Mouse (Mus musculus) brain, embryonic 14.5 days (tissue): ENCODE measurements around the gene Gm17079. TPM values are rescaled to one million over a fixed set of nuclear protein-coding genes. Genes with fewer than 3 reads are reported as not detected.
"Not testable (repeated sequence)": the region's sequence is repeated elsewhere in the genome, so short reads cannot be mapped to it uniquely, and the experiment has no call there.

ENCODE experiments used
- DNase-seq: peaks from one replicate; pipeline ENCODE4 v3.0.0-alpha.2; 2011; ENCODE audit warnings: low read depth
- CTCF ChIP-seq: fragments of 200-500 bp; IDR thresholded peaks from 2 replicates; pipeline ENCODE4 v1.5.1; 2012; ENCODE audit warnings: inconsistent platforms, mild to moderate bottlenecking, moderate library complexity, borderline replicate concordance; ENCODE audit not compliant: insufficient read depth, insufficient read length; ENCODE audit errors: extremely low read depth
- POLR2A ChIP-seq: fragments of 200-500 bp; IDR thresholded peaks from 2 replicates; pipeline ENCODE4 v1.6.1; 2012; ENCODE audit warnings: mild to moderate bottlenecking, inconsistent platforms, borderline replicate concordance; ENCODE audit not compliant: poor library complexity, insufficient read depth, insufficient read length, severe bottlenecking; ENCODE audit errors: extremely low read depth
- polyA plus RNA-seq: library from polyadenylated mRNA; depleted of rRNA; stranded (reverse); fragments of >200 nt; gene quantifications from 2 replicates; pipeline ENCODE4 v1.2.3, GENCODE M21; 2012; rRNA removed

The Gm17079 gene
- not detected in 2 replicates for polyA plus RNA-seq

- not testable (repeated sequence) for DNase-seq
Measured at GRCm38 (mm10) chr14:51695368-51695767, at the start of gene Gm17079. Gm17079 (minus strand) TSS chr14:51695468.

GRCm38 (mm10) chr14:51740347-51741170 lies 45.3 kb upstream of the Gm17079 start:
- TF ChIP-seq POLR2A (no peak), CTCF (no peak)
- peak; percentile 5 for DNase-seq

GRCm38 (mm10) chr14:51739150-51739993 lies 44.1 kb upstream of the Gm17079 start:
- TF ChIP-seq POLR2A (no peak), CTCF (no peak)
- DNase-seq = no peak

GRCm38 (mm10) chr14:51738411-51739149 lies 43.3 kb upstream of the Gm17079 start:
- DNase-seq = no peak
- TF ChIP-seq CTCF (no peak), POLR2A (no peak)

- no peak for TF ChIP-seq POLR2A
- TF ChIP-seq CTCF = no peak
- no peak for DNase-seq
Measured at GRCm38 (mm10) chr14:51737967-51738366, 42.7 kb upstream of the Gm17079 start.

GRCm38 (mm10) chr14:51717083-51717482 lies 21.8 kb upstream of the Gm17079 start, which contains the start of gene Gm5800:
Gm5800 (minus strand) TSS chr14:51717183.
- TF ChIP-seq POLR2A (no peak), CTCF (no peak)
- DNase-seq = no peak

- no peak for DNase-seq
- TF ChIP-seq CTCF = no peak
- no peak for TF ChIP-seq POLR2A
Measured at GRCm38 (mm10) chr14:51677269-51677668, 18.0 kb downstream of the Gm17079 start.

Other genes with a start within 250 kb of the Gm17079 start
- not detected in 2 replicates for gene Vmn2r89, start 243.6 kb downstream of the Gm17079 start, polyA plus RNA-seq
- not detected in 2 replicates for gene Gm5622, start 142.7 kb downstream of the Gm17079 start, polyA plus RNA-seq
- not detected in 2 replicates for gene Gm17175, start 121.4 kb downstream of the Gm17079 start, polyA plus RNA-seq
- gene Gm17174, start 103.3 kb downstream of the Gm17079 start, polyA plus RNA-seq = not detected in 2 replicates
- not detected in 2 replicates for gene Gm17078, start 84.2 kb downstream of the Gm17079 start, polyA plus RNA-seq
- gene Gm4181, start 59.8 kb downstream of the Gm17079 start, polyA plus RNA-seq = not detected in 2 replicates
- gene Gm5800, start 21.7 kb upstream of the Gm17079 start, polyA plus RNA-seq = not detected in 2 replicates
- not detected in 2 replicates for gene Ang4, start 78.1 kb upstream of the Gm17079 start, polyA plus RNA-seq
- gene AY358078, start 104.6 kb upstream of the Gm17079 start, polyA plus RNA-seq = not detected in 2 replicates
- 0.14 TPM in 1 of 2 replicates, not detected in the other for gene Ear6, start 158.2 kb upstream of the Gm17079 start, polyA plus RNA-seq
- 64.9 and 76.0 TPM in 2 replicates for gene Mettl17, start 189.4 kb upstream of the Gm17079 start, polyA plus RNA-seq
- 12.1 and 15.3 TPM in 2 replicates for gene Slc39a2, start 197.4 kb upstream of the Gm17079 start, polyA plus RNA-seq
- gene Ndrg2, start 218.7 kb upstream of the Gm17079 start, polyA plus RNA-seq = 80.5 and 115 TPM in 2 replicates
- not detected in 2 replicates for gene Tppp2, start 223.0 kb upstream of the Gm17079 start, polyA plus RNA-seq
- gene Rnase13, start 227.3 kb upstream of the Gm17079 start, polyA plus RNA-seq = not detected in 2 replicates